Mouse (Mus musculus) CH12.LX (cell line): ENCODE results near the gene Ppp2r5e.

ENCODE experiments used
- BHLHE40 ChIP-seq: IDR thresholded peaks from 2 replicates; pipeline ENCODE4 v1.6.1; 2011; ENCODE audit warnings: mild to moderate bottlenecking, low read depth, low read length, improper control_type of control experiment
- CTCF ChIP-seq, 2 experiments: IDR thresholded peaks in 1 of 2; conservative IDR thresholded peaks in 1 of 2; 2 replicates each; pipeline ENCODE4 v1.5.1; 2011 to 2012; ENCODE audit warnings: low read depth in 2 of 2, low read length in 2 of 2, improper control_type of control experiment in 1 of 2, inconsistent platforms in 1 of 2, mild to moderate bottlenecking in 1 of 2, moderate library complexity in 1 of 2
- MAFK ChIP-seq: IDR thresholded peaks from 2 replicates; pipeline ENCODE4 v1.6.1; 2011; ENCODE audit warnings: low read length, improper control_type of control experiment; ENCODE audit not compliant: insufficient replicate concordance
- NRF1 ChIP-seq: IDR thresholded peaks from 2 replicates; pipeline ENCODE4 v1.6.1; 2014; ENCODE audit warnings: low read depth, mild to moderate bottlenecking, inconsistent platforms, low read length, improper control_type of control experiment, moderate library complexity
- POLR2A ChIP-seq: IDR thresholded peaks from 2 replicates; pipeline ENCODE4 v1.6.1; 2011; ENCODE audit warnings: low read depth, mild to moderate bottlenecking, improper control_type of control experiment, low read length

- TF ChIP-seq BHLHE40 (no peak), MAFK (no peak), NRF1 (no peak), POLR2A (no peak), CTCF (conservative IDR thresholded peaks at IDR 0.05 in 1 of 2, IDR thresholded peaks at IDR 0.05 in 1 of 2; ENCODE audit: low read depth in 2 of 2, low read length in 2 of 2) (no peak)
Observed at GRCm38 (mm10) chr12:75547174-75547573, 48.9 kb downstream of the Ppp2r5e start.
